ENCODE assay signal across 17 mouse cellular contexts in the genomic region with DNA sequence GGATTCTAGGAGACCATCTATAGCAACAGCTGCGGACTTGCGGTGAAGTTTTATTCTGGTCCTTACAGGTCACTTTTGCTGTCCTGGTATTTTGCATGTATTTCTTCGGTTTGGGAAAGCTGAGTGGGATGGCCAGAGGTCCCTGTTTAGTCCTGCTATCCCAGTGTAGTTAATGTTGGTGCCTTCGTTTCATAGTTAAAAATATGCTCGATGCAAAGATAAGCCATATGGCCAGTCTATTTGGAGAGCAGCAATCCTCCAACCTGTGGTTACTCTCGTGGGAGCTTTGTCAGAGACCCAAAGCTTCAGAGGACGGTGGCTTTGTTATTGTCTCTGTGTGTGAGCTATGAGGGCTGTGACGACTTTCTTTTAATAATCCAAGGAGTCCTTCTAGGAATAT. TPM values are rescaled to one million over a fixed set of nuclear protein-coding genes. Genes with fewer than 3 reads are reported as not detected.
A peak's percentile ranks its signal among the peaks of the same experiment; 100 is the strongest.
DNase-seq lines count a peak whose midpoint lies in the region; TF ChIP-seq lines count a peak whose summit lies in the region.
"Had no signal": no experiment of that assay in that cellular context is flagged by ENCODE, and none has a peak within 500 bp of the region (broad histone marks: within the 10 kb centered on the region; RNA-seq: fewer than 3 reads in every experiment).

No protein-coding gene starts in this region.

- no peak overlapping the region for H3K4me3 ChIP-seq in left cerebral cortex, adult 2 months
- no peak overlapping the region for H3K4me3 ChIP-seq in forebrain, embryonic 10.5 days
- H3K4me3 ChIP-seq: embryonic facial prominence, embryonic 10.5 days; embryonic facial prominence, embryonic 12.5 days; forebrain, embryonic 12.5 days had no signal

- 90% methylated on average over 8 of the region's 8 CpGs for WGBS in forebrain, embryonic 10.5 days

- H3K36me3 ChIP-seq in forebrain, embryonic 10.5 days (replicated peaks), result no peaks in the 10 kb centered on the region
- H3K36me3 ChIP-seq: embryonic facial prominence, embryonic 10.5 days; embryonic facial prominence, embryonic 12.5 days; forebrain, embryonic 12.5 days had no signal

- 0 out of 2 replicates have a peak, but pooled peaks cover 3% of the 10 kb centered on the region for H3K27me3 ChIP-seq in forebrain, embryonic 10.5 days (ENCODE audit: poor library complexity, severe bottlenecking)
- H3K27me3 ChIP-seq: embryonic facial prominence, embryonic 12.5 days; forebrain, embryonic 12.5 days had no signal

- intact Hi-C loops in left cerebral cortex, postnatal 36 days (cut with DNase I), result loop anchor here (5.0 kb wide), 1 partner anchor 467 kb away; no protein-coding TSS in a partner anchor
- intact Hi-C loops in left cerebral cortex, adult 2 months (cut with DNase I), result loop anchor here (10.0 kb wide), 1 partner anchor 704 kb away; no protein-coding TSS in a partner anchor

- no peaks in the 10 kb centered on the region for H3K9me3 ChIP-seq in forebrain, embryonic 10.5 days
- H3K9me3 ChIP-seq: embryonic facial prominence, embryonic 10.5 days; embryonic facial prominence, embryonic 12.5 days; forebrain, embryonic 12.5 days had no signal

- H3K27ac ChIP-seq in left cerebral cortex, adult 2 months, result no peak overlapping the region
- H3K27ac ChIP-seq in forebrain, embryonic 10.5 days, result no peak overlapping the region
- H3K27ac ChIP-seq: embryonic facial prominence, embryonic 10.5 days; embryonic facial prominence, embryonic 12.5 days; forebrain, embryonic 12.5 days had no signal

- peaks cover 3% of the 10 kb centered on the region; the same call in 1 of the 2 replicates for H3K4me1 ChIP-seq in forebrain, embryonic 10.5 days
- H3K4me1 ChIP-seq: forebrain, embryonic 12.5 days had no signal

- peak; percentile 29 to 45 for DNase-seq in frontal cortex, adult 2 months (ENCODE audit: extremely low spot score in 1 of 2, low spot score in 1 of 2)
- DNase-seq in frontal cortex, postnatal 14 days (ENCODE audit: low spot score in 2 of 2), result no peak
- peak; percentile 19 to 23 for DNase-seq in left cerebral cortex, postnatal 36 days (ENCODE audit: low spot score in 2 of 2)
- DNase-seq in left cerebral cortex, adult 2 months (ENCODE audit: extremely low spot score in 1 of 2, low spot score in 2 of 2), result no peak
- peak; percentile 50 for DNase-seq in brain, adult 2 months (ENCODE audit: low read depth, low spot score)
- DNase-seq in forebrain, embryonic 10.5 days (ENCODE audit: extremely low spot score, low spot score), result no peak
- DNase-seq: adrenal gland, adult 2 months; adrenal gland, postnatal 10 days; adrenal gland, postnatal 25 days; cerebellum, adult 11-12 months; cerebellum, adult 2 months; cerebellum, adult 9-10 months; cerebellum, postnatal 10 days; cerebellum, postnatal 25 days had no signal

- no peak for TF ChIP-seq CTCF in left cerebral cortex, adult 2 months (IDR thresholded peaks at IDR 0.05)

RNA-seq across cellular contexts. Expression of gene Akr1b3, which starts 26.6 kb away (rescaled TPM):
- 72.4 and 73.9 TPM in 2 replicates for polyA plus RNA-seq in frontal cortex, adult 2 months (2012; rRNA removed)
- 10 to 100 TPM; 42.6 to 47.6 TPM for total RNA-seq in left cerebral cortex, postnatal 36 days (2021)
- total RNA-seq in left cerebral cortex, adult 2 months (2021), result 10 to 100 TPM; 43.1 to 43.4 TPM
- 258 and 262 TPM in 2 replicates for polyA plus RNA-seq in forebrain, embryonic 10.5 days (2016; fragmentation: Nextera tagmentation; extraction: Ambion mirVana)

Comparison
In these comparisons a context has a peak if more than half of its experiments do, and no peak if none do; other contexts are left out.
1. DNase-seq: peak in frontal cortex, adult 2 months (2 of 2), left cerebral cortex, postnatal 36 days (2 of 2) and brain, adult 2 months (single experiment); none in frontal cortex, postnatal 14 days (0 of 2), left cerebral cortex, adult 2 months (0 of 2) and forebrain, embryonic 10.5 days (single experiment).